In genomic region chr13:92530721-92531211, GRCm38 (mm10) we compare ENCODE assay signal across 8 mouse cellular contexts. TPM values are rescaled to one million over a fixed set of nuclear protein-coding genes. Genes with fewer than 3 reads are reported as not detected.
DNase-seq lines count a peak whose midpoint lies in the region; ATAC-seq lines count a peak whose summit lies in the region.

Gene Zfyve16, minus strand, starts transcription at chr13:92530868.

- peak; percentile 90 for DNase-seq in T-cell, adult 2 months (ENCODE audit: low spot score)
- DNase-seq in cerebellum, postnatal 36 days = peak; percentile 99
- peak; percentile 97 to 98 for DNase-seq in frontal cortex, postnatal 36 days (ENCODE audit: low spot score in 2 of 2)
- peak; percentile 92 for DNase-seq in left cerebral cortex, adult 11 months (ENCODE audit: low spot score)
- DNase-seq in lung, postnatal 4 days = peak; percentile 97
- DNase-seq in retina, postnatal 7 days (ENCODE audit: low read depth, low spot score) = peak; percentile 95
- DNase-seq in urinary bladder, adult 2 months (ENCODE audit: low spot score) = peak; percentile 99

- no peaks in the 10 kb centered on the region for H3K9me3 ChIP-seq in hindbrain, embryonic 15.5 days

- peak; percentile 99 for ATAC-seq in hindbrain, embryonic 15.5 days (ENCODE audit: low FRiP score, low read depth)

- H3K4me2 ChIP-seq in hindbrain, embryonic 15.5 days = peak within 1 kb of the TSS; percentile 62

- peak within 1 kb of the TSS; percentile 81 for H3K9ac ChIP-seq in hindbrain, embryonic 15.5 days

- WGBS in hindbrain, embryonic 15.5 days = 0% methylated on average over 46 of the region's 46 CpGs

- H3K27me3 ChIP-seq in hindbrain, embryonic 15.5 days = no peaks in the 10 kb centered on the region

- H3K4me1 ChIP-seq in hindbrain, embryonic 15.5 days (replicated peaks) = peaks cover 12% of the 10 kb centered on the region

- no peaks in the 10 kb centered on the region for H3K36me3 ChIP-seq in hindbrain, embryonic 15.5 days

- peak within 1 kb of the TSS; percentile 74 for H3K4me3 ChIP-seq in hindbrain, embryonic 15.5 days

- peak within 1 kb of the TSS; percentile 92 for H3K27ac ChIP-seq in hindbrain, embryonic 15.5 days (replicated peaks)

RNA-seq across cellular contexts. Expression of gene Zfyve16, which starts in this region (rescaled TPM):
- polyA plus RNA-seq in hindbrain, embryonic 15.5 days (2015; fragmentation: Nextera tagmentation; extraction: Ambion mirVana) = 9.0 and 9.2 TPM in 2 replicates
- 10.3 and 10.7 TPM in 2 replicates for polyA plus RNA-seq in urinary bladder, adult 2 months (2012; rRNA removed)

Comparison
In these comparisons a context has a peak if more than half of its experiments do, and no peak if none do; other contexts are left out.
1. Peak in every context shown above with its lines: DNase-seq, ATAC-seq, H3K4me3 ChIP-seq and H3K27ac ChIP-seq.